Mouse (Mus musculus) testis, postnatal 10 days (tissue): ENCODE data around the gene Rubcn.

Source experiments
- DNase-seq: peaks from one replicate; pipeline ENCODE4 v3.0.0; 2021; ENCODE audit warnings: low spot score

The Rubcn gene

DNA sequence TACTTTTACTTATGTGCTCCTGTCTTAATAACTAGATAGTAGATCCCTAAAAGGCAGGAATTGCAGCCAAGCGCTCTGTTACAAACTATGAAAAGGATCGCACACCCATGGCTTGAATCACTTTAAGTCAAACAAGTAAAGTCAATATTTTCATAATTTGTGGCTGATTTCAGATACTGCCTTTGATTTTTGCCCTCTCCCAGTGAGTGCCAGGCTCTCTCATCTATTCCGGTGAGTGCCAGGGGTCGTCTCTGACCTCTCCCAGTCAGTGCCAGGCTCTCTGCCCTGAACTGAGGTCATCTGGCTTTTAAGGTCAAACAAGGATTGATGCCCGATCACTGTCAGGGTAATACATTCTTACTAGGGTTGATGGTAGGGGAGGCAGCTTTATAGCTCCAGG is 59.1 kb downstream of the Rubcn start:
- DNase-seq = no peak

DNA sequence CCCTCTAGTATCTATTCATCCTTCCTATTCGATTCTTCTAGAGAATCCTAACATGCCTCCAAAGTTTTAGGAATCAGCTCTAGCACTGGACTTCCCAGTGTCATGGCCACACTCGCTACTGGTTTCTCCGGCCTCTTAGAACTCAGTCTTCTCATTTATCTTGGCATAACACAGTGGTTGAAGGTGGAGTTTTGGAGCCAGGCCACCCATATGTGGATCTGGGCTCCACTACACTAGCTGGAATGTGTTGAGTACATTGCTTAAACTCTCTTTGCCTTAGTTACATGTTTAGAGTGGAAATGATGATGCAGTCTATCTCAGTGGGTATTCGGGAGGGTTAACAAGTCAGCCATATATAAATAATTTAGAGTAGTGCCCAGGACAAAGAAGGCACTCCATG is 59.5 kb downstream of the Rubcn start:
- no peak for DNase-seq

- peak; percentile 51 for DNase-seq
These were observed 62.4 kb downstream of the Rubcn start for GRCm38 (mm10) chr16:32815160-32815605.

DNA sequence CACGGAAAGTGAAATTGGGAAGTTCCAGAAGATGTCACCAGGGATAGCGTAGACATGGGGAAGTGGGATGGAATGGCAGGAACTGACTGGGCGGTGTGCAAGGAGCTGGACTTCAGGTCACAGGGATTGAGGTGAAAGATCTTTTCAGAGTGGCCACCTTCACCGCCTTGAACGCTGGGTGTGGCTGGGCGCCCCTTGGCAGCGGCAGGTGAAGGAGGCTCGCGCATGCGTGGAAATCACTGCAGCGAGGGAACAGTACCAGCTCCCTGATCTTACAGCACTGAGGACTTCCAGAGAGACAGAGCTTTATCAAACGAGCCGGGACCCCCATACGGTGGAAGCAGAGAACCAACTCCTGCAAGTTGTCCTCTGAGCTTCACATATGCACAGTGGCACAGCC is 63.0 kb downstream of the Rubcn start:
- peak; percentile 56 for DNase-seq

- no peak for DNase-seq
These were observed 63.8 kb downstream of the Rubcn start for GRCm38 (mm10) chr16:32813771-32814170.

DNA sequence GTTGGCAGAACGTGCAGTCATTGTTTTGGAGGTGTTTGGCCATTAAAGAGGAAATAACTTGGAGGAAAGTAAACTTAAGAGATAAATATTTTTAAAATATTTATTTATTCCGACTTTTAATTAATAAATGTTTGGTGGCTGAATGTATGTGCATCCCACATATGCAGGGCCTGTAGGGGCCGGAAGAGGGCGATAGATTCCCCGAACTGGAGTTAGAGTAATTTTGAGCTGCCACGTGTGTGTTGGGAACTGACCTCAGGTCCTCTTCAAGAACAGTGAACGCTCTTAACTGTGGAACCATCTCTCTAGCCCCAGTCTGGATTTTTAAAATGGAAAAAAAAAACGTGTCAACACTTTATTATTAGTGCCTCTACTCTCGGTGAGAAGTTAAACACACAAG is 64.2 kb downstream of the Rubcn start:
- no peak for DNase-seq

GRCm38 (mm10) chr16:32812888-32813361 is 64.6 kb downstream of the Rubcn start:
- peak; percentile 95 for DNase-seq

DNA sequence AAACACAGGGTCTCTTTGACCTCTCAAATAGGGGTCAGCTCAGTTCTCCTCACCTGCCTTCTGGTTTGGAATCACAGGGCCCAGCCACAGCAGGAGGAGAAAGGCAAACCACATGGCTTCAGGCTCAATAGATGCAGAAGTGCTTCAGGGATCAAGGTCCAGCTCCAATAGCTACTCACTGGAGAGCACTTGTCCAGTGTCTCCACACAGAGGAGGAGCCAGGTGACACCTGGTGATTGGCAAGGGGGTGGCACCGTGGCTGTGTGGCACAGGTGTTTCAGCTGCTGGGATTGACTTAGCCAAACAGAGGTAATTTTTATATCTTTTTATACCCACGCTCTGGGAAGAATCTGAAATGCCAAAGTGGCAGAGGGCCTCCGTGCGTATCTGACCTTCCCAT is 67.2 kb downstream of the Rubcn start, which contains the start of gene Smbd1:
TSS of gene Smbd1 (minus strand) at position 157 of the 400 bp plus-strand sequence.
- DNase-seq = no peak

DNA sequence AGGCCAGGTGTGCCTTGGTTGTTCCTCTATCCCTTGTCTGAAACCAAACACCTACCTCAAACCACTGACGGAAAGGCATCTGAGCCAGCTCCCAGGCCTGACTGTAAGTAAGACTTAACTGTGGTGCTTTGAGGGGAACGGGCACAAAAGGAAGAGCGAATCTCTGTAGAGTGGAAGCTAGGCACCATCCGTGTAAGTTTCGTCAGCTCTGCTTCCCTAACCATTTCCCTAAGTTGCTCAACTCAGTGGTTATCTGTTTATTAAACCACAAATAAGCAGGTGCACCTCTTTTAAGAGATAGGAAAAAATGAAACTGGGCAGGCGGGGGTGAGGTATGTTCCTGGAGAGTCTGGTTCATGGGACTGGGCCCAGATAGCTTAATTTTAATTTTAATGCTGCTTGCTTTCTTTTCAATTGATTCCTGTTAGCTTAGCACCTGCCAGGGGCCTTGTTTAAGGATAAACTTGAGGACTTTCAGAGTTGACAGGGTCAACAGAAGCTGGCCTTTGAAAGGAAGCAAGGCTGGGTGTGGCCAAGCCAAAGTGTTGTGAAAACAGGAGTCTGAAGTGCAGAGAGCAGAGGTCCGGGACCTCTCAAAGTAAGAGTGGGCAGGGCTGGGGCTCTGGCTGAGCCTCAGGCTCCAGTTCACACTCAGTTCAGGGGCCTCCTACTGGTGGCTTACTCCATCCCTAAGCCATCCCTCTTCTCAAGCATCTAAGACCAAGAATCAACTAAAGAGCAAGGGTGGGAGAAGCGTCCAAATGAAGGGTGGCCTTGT is 70.0 kb downstream of the Rubcn start:
- no peak for DNase-seq

DNA sequence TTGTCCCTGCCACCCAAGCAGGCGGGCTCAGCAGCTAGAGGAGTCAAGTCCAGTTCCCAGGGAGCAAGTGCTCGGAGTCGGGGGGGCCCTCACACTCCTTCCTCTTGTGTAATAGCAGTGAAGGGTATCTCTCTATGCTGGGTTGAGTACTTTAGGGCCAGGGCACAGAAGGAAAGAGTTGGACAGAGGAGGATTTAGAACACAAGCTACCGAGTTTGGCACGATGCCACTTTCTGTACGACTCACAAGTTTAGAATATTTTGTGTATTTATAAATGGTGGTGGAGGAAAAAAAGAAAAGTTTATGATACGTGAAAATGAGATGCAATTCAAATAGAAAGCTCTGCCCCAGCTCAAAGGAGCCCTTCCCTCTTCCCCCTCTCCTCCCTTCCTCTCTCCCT is 72.4 kb downstream of the Rubcn start:
- DNase-seq = no peak

DNA sequence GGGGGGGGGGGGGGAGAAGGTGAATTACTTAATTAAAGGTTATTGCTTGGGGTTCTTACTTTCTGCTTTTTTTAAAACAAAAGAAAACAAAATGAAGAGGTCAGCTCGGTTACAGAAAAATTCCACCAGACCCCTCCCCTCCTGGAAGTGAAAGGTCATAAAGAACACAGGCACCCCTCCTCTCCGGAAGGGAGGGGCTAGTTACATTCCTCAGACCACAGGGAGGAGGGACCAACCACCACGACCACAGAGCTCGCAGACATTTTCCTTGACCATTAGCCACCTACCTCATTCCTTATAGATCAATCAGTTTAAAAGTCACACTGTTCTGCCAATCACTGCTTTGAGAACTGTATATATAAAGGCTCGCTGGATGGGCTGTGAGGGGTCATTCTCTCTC is 73.7 kb downstream of the Rubcn start:
- no peak for DNase-seq

DNA sequence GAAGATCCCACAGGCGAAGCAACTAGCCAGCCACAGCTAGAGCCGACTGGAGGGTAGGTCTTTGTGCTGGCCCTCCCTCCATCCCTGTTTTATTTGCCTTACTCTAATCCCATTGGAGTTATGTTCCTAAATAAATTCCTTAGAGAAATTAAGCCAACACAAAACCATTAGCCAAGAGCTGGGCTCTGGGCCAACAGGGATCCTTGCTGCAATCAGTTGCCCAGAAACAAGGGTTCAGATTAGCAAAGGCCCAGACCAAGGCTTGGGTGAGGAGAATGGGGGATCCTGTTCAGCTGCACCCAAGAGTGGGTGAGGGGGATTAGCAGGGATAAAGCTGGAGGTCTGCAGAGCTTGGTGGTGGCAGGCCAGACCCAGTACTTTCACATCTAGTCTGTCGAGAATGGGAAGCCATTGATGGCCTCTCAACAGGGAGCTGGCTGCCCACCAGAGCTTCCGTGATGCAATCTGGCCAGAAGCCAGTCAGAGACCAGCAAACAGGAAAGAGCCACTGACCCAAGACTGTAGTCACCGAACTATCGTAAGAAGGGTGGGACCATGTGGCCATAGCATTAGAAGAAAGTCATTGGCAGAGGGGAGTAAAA is 74.2 kb downstream of the Rubcn start:
- peak; percentile 62 for DNase-seq

DNA sequence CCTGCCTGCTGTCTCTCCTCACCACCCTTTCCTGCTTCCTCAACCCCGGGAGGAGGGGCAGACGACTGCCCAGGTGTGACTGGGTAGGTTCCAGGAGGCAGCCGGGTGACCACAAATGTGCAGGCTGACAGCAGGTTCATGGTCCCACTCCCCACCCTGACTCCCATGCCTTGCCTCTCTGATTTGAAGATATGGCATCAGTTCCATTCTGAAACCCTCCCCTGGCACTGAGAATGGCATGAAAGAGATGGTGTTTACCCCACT is 80.2 kb downstream of the Rubcn start, which contains the start of gene Muc20:
TSS of gene Muc20 (minus strand) at position 10 of the 264 bp plus-strand sequence.
- no peak for DNase-seq

DNA sequence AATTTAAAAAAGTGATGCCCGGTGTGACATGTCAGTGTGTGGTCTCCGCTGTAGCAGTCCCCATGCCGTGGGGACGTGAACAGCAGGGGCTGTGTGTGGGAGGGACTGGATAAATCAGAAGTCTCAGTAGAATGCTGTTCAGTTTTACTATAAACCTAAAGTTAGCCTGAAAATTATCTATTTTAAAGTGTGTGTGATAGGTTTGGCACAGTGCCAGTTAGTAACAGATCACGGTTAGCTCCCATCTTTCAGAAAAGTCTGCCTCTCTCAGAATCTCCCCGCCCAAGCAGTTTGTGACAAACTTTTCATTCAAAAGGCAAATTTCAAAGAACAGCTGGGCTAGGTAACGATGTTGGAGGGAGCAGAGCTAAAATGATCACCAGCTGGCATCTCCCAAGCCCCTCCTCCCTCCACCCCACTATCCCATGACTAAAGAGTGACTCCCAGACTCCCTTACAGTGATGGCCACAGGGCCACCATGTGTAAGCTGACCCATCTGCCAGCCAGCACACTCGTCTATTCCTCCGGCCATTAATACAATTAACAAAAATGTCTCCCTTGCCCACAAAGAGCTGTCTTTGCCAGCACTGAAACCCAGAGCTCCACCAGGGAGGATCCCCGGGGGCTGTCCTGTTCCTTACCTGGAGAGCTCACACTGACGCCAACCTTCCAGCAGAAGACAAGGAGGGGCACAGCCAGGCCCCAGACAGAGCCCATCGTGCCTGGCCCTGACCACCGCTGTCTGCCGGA is 80.7 kb downstream of the Rubcn start:
- no peak for DNase-seq

DNA sequence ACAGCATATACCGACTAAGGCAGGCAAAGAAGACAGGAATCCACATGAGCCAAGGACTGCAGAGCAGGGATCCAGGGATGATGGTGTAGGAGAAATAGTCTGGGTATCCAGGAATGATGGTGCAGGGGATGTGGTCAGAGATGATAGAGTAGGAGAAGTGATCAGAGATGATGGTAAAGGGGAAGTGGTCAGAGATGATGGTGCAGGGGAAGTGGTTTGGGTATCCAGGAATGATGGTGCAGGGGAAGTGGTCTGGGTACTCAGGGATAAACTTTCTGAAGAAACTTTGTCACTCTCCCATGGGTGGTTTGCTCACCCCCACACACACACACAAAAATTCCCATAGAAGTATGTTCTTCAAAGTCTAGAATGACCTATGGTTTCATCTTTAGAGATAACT is 82.4 kb downstream of the Rubcn start:
- DNase-seq = no peak

- DNase-seq = no peak
These were observed 87.5 kb downstream of the Rubcn start for GRCm38 (mm10) chr16:32790056-32790455.

GRCm38 (mm10) chr16:32784840-32785239 is 92.7 kb downstream of the Rubcn start:
- no peak for DNase-seq

DNA sequence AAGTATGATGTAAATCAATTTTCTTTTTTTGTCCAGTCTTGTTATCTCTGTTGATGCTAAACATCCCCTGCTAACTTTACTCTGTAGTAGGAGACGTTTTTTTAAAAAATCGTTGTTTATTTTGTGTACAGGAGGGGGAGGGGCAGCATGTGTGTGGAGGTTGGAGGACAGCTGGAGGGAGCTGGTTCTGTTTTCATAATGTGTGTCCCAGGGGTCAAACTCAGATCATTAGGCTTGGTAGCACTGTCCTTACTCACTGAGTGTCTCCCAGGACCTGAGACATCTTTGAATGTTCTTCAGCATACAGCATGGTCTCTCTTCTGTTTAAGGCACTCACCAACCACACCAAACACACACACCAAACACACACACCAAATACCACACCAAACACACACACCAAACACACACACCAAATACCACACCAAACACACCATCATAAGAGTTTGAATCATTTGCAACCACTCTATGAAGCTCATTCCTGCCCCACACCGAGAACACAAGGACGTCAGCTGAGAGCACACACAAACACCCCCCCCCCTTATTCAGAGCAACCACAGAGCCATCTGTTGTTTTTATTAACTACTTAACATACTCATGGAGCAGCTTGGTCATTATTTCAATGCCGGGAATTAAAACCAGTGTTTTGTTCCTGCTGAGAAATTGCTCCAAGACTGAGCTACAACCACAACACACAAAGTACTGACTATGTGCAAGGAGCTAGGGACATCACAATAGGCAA is 94.1 kb downstream of the Rubcn start:
- DNase-seq = no peak

GRCm38 (mm10) chr16:32778956-32779355 is 98.6 kb downstream of the Rubcn start:
- DNase-seq = no peak

DNA sequence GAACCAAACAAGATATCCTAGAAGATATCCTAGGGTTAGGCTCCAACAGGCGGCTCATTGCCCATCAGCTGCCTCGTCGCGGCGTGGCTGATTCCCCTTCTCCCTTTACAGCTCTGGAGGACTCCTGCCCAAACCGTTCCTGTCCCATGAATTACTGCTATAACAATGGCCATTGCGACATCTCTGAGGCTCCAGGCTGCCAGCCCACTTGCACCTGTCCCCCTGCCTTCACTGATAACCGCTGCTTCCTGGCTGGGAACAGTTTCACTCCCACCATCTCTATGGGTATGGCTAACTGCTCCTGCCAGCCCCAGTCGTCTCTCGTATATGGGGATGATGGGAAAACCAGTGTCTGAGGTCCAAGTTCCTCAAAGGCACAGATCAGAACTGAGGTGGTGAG is 100.9 kb downstream of the Rubcn start:
- DNase-seq = no peak
